Mouse (Mus musculus): ENCODE data around the gene 1700016D06Rik. TPM values are rescaled to one million over a fixed set of nuclear protein-coding genes. Genes with fewer than 3 reads are reported as not detected.

The 1700016D06Rik gene
- total and polyA plus RNA-seq, 3 experiments, result not detected

- H3K9me3 ChIP-seq (replicated peaks; ENCODE audit: insufficient read depth, low read length), result no peaks in the 10 kb centered on the region
- no peak overlapping the region for H3K9ac ChIP-seq (ENCODE audit: control insufficient read depth, low read depth, low read length, poor library complexity, severe bottlenecking)
- no peaks in the 10 kb centered on the region for H3K4me1 ChIP-seq (ENCODE audit: control insufficient read depth in 1 of 2, insufficient read depth in 2 of 2, low read length in 2 of 2)
- no peaks in the 10 kb centered on the region for H3K36me3 ChIP-seq (ENCODE audit: control insufficient read depth in 1 of 2, insufficient read depth in 2 of 2, low read length in 2 of 2)
- DNase-seq (ENCODE audit: low read depth, low spot score), result no peak
- no peak overlapping the region for H3K27ac ChIP-seq (ENCODE audit: control insufficient read depth, low read depth, low read length)
- no peak for TF ChIP-seq HCFC1 (IDR thresholded peaks at IDR 0.05; ENCODE audit: low read depth, low read length)
- TF ChIP-seq MYB (IDR thresholded peaks at IDR 0.05; ENCODE audit: low read depth, low read length), result no peak
- no peak for TF ChIP-seq SMC3 (IDR thresholded peaks at IDR 0.05; ENCODE audit: low read depth, low read length)
- TF ChIP-seq USF2 (IDR thresholded peaks at IDR 0.05; ENCODE audit: borderline replicate concordance in 1 of 2, insufficient read depth in 1 of 2, low read depth in 1 of 2, low read length in 2 of 2), result no peak
- TF ChIP-seq GATA1 (IDR thresholded peaks at IDR 0.05; ENCODE audit: low read depth, low read length), result no peak
- TF ChIP-seq CTCF (IDR thresholded peaks at IDR 0.05 in 2 of 3, conservative IDR thresholded peaks at IDR 0.05 in 1 of 3; ENCODE audit: control insufficient read depth in 1 of 3, insufficient read depth in 1 of 3, low read depth in 2 of 3, low read length in 3 of 3, poor library complexity in 1 of 3, severe bottlenecking in 1 of 3), result no peak
- no peak for TF ChIP-seq CHD2 (IDR thresholded peaks at IDR 0.05; ENCODE audit: low read length)
- no peak for TF ChIP-seq E2F4 (IDR thresholded peaks at IDR 0.05; ENCODE audit: borderline replicate concordance, low read depth, low read length)
- no peak for TF ChIP-seq JUND (IDR thresholded peaks at IDR 0.05; ENCODE audit: low read depth, low read length)
- TF ChIP-seq POLR2AphosphoS5 (IDR thresholded peaks at IDR 0.05; ENCODE audit: borderline replicate concordance, low read depth, low read length), result no peak
- H3K27me3 ChIP-seq (ENCODE audit: control insufficient read depth in 1 of 2, insufficient read depth in 2 of 2, low read length in 2 of 2), result peaks cover 0 to 6% of the 10 kb centered on the region in 2 experiments; a peak in 2 of 4 replicates
- H3K79me2 ChIP-seq (ENCODE audit: control insufficient read depth, insufficient read depth, low read length, poor library complexity), result no peaks in the 10 kb centered on the region
- H3K4me3 ChIP-seq (ENCODE audit: control insufficient read depth in 1 of 2, insufficient read depth in 1 of 2, low read depth in 2 of 2, low read length in 2 of 2), result no peak overlapping the region
Measured at GRCm38 (mm10) chr8:11735672-11736235, 34.9 kb upstream of the 1700016D06Rik start.

GRCm38 (mm10) chr8:11730271-11730940 is 29.5 kb upstream of the 1700016D06Rik start:
- no peaks in the 10 kb centered on the region for H3K9me3 ChIP-seq (replicated peaks; ENCODE audit: insufficient read depth, low read length)
- H3K27ac ChIP-seq (ENCODE audit: control insufficient read depth, low read depth, low read length), result no peak overlapping the region
- no peaks in the 10 kb centered on the region for H3K4me1 ChIP-seq (ENCODE audit: control insufficient read depth in 1 of 2, insufficient read depth in 2 of 2, low read length in 2 of 2)
- H3K27me3 ChIP-seq (ENCODE audit: control insufficient read depth in 1 of 2, insufficient read depth in 2 of 2, low read length in 2 of 2), result no peaks in the 10 kb centered on the region
- TF ChIP-seq CHD2 (IDR thresholded peaks at IDR 0.05; ENCODE audit: low read length), result no peak
- TF ChIP-seq MAZ (IDR thresholded peaks at IDR 0.05; ENCODE audit: low read depth, low read length), result no peak
- no peak for TF ChIP-seq SIN3A (IDR thresholded peaks at IDR 0.05; ENCODE audit: low read length)
- no peak for TF ChIP-seq MXI1 (IDR thresholded peaks at IDR 0.05; ENCODE audit: low read depth, low read length)
- TF ChIP-seq ZNF384 (IDR thresholded peaks at IDR 0.05; ENCODE audit: low read depth, low read length), result no peak
- no peak for TF ChIP-seq RAD21 (IDR thresholded peaks at IDR 0.05; ENCODE audit: low read depth, low read length)
- TF ChIP-seq POLR2A (IDR thresholded peaks at IDR 0.05; ENCODE audit: control insufficient read depth in 1 of 2, insufficient read depth in 1 of 2, low read depth in 1 of 2, low read length in 2 of 2, poor library complexity in 1 of 2), result no peak
- no peak for TF ChIP-seq E2F4 (IDR thresholded peaks at IDR 0.05; ENCODE audit: borderline replicate concordance, low read depth, low read length)
- no peak for TF ChIP-seq GABPA (IDR thresholded peaks at IDR 0.05; ENCODE audit: low read depth, low read length)
- no peak for TF ChIP-seq MAFK (IDR thresholded peaks at IDR 0.05; ENCODE audit: borderline replicate concordance, low read depth, low read length)
- no peak for TF ChIP-seq ZC3H11A (IDR thresholded peaks at IDR 0.05; ENCODE audit: low read depth, low read length)
- TF ChIP-seq ZMIZ1 (IDR thresholded peaks at IDR 0.05; ENCODE audit: low read depth, low read length), result no peak
- TF ChIP-seq BHLHE40 (IDR thresholded peaks at IDR 0.05; ENCODE audit: borderline replicate concordance, low read depth, low read length), result no peak
- no peak for TF ChIP-seq ELF1 (IDR thresholded peaks at IDR 0.05; ENCODE audit: low read depth, low read length)
- TF ChIP-seq USF1 (IDR thresholded peaks at IDR 0.05; ENCODE audit: low read depth, low read length), result no peak
- no peak for TF ChIP-seq JUND (IDR thresholded peaks at IDR 0.05; ENCODE audit: low read depth, low read length)
- TF ChIP-seq UBTF (IDR thresholded peaks at IDR 0.05; ENCODE audit: borderline replicate concordance, insufficient read depth, low read depth, low read length), result no peak
- TF ChIP-seq POLR2AphosphoS2 (IDR thresholded peaks at IDR 0.05; ENCODE audit: low read length), result no peak
- TF ChIP-seq NRF1 (IDR thresholded peaks at IDR 0.05; ENCODE audit: insufficient read depth, low read depth, low read length, poor library complexity, severe bottlenecking), result no peak
- no peak for DNase-seq (ENCODE audit: low read depth, low spot score)
- H3K79me2 ChIP-seq (ENCODE audit: control insufficient read depth, insufficient read depth, low read length, poor library complexity), result no peaks in the 10 kb centered on the region
- no peaks in the 10 kb centered on the region for H3K36me3 ChIP-seq (ENCODE audit: control insufficient read depth in 1 of 2, insufficient read depth in 2 of 2, low read length in 2 of 2)
- H3K9ac ChIP-seq (ENCODE audit: control insufficient read depth, low read depth, low read length, poor library complexity, severe bottlenecking), result no peak overlapping the region
- H3K4me3 ChIP-seq (ENCODE audit: control insufficient read depth in 1 of 2, insufficient read depth in 1 of 2, low read depth in 2 of 2, low read length in 2 of 2), result no peak overlapping the region

All from MEL (cell line).